Mouse (Mus musculus): Measurements from ENCODE around the gene Filip1l. TPM values are rescaled to one million over a fixed set of nuclear protein-coding genes. Genes with fewer than 3 reads are reported as not detected.

Filip1l gene
- polyA plus RNA-seq, 1 experiment, result 6.9 TPM

DNA sequence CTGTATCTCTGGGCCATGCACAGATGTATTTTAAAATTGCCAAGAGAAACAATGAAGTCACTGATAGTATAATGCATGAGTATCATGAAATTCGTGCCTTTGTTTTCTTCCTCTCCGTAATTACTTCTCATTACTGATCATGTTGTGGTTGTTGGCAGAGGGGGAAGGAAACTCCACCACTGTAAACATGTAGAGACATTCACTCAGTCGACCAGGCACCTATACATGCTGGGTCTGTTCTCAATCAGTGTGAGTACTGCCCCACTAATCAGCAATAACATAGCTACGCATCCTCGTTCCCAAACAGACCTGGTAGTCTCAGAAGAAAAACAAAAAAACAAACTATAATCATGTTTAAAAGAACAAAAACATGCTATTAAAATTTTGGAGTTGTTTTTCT lies 149.9 kb downstream of the Filip1l start:
- WGBS, result 76% methylated on average over 5 of the region's 5 CpGs
- no peak overlapping the region for H3K4me3 ChIP-seq (ENCODE audit: insufficient read depth, low read depth, low read length)
- no peak for DNase-seq
- no peaks in the 10 kb centered on the region for H3K27me3 ChIP-seq (replicated peaks; ENCODE audit: control insufficient read depth, insufficient read depth, low read length)
- H3K4me1 ChIP-seq (ENCODE audit: control insufficient read depth, insufficient read depth, low read length), result no peaks in the 10 kb centered on the region
- H3K27ac ChIP-seq (ENCODE audit: insufficient read depth, low read depth, low read length), result no peak overlapping the region
- TF ChIP-seq CTCF (conservative IDR thresholded peaks at IDR 0.05; ENCODE audit: insufficient read depth, insufficient read length, low read depth, low read length) (no peak), POLR2A (IDR thresholded peaks at IDR 0.05; ENCODE audit: low read depth, low read length) (no peak)
- H3K36me3 ChIP-seq (ENCODE audit: control insufficient read depth, insufficient read depth, low read length), result no peaks in the 10 kb centered on the region

DNA sequence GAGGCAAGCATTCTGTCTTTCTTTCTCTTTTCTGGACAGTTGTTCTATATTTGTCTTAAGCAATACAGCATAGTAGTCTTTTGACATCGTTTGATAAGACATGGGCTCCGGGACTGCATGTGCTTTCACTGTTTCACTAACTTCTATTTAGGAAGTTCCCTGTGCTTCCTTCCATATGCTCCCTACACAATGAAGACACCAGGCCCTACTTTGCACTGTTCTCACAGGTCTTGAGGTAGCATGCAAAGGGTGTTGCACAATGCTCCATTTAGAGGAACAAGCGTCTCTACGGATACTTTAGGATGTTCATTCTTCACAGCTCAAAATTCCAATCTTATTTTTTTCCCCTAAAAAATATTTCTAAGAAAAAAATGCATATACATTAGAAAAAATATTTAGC lies 151.8 kb downstream of the Filip1l start:
- 93% methylated on average over 4 of the region's 4 CpGs for WGBS
- no peak for DNase-seq
- no peaks in the 10 kb centered on the region for H3K36me3 ChIP-seq (ENCODE audit: control insufficient read depth, insufficient read depth, low read length)
- no peak overlapping the region for H3K27ac ChIP-seq (ENCODE audit: insufficient read depth, low read depth, low read length)
- H3K4me1 ChIP-seq (ENCODE audit: control insufficient read depth, insufficient read depth, low read length), result no peaks in the 10 kb centered on the region
- TF ChIP-seq CTCF (conservative IDR thresholded peaks at IDR 0.05; ENCODE audit: insufficient read depth, insufficient read length, low read depth, low read length) (no peak), POLR2A (IDR thresholded peaks at IDR 0.05; ENCODE audit: low read depth, low read length) (no peak)
- no peaks in the 10 kb centered on the region for H3K27me3 ChIP-seq (replicated peaks; ENCODE audit: control insufficient read depth, insufficient read depth, low read length)
- no peak overlapping the region for H3K4me3 ChIP-seq (ENCODE audit: insufficient read depth, low read depth, low read length)

GRCm38 (mm10) chr16:57506133-57506532 lies 153.2 kb downstream of the Filip1l start:
- no peak overlapping the region for H3K27ac ChIP-seq (ENCODE audit: insufficient read depth, low read depth, low read length)
- DNase-seq, result no peak
- WGBS, result 76% methylated on average over 6 of the region's 6 CpGs
- no peaks in the 10 kb centered on the region for H3K27me3 ChIP-seq (replicated peaks; ENCODE audit: control insufficient read depth, insufficient read depth, low read length)
- no peaks in the 10 kb centered on the region for H3K4me1 ChIP-seq (ENCODE audit: control insufficient read depth, insufficient read depth, low read length)
- H3K4me3 ChIP-seq (ENCODE audit: insufficient read depth, low read depth, low read length), result no peak overlapping the region
- no peaks in the 10 kb centered on the region for H3K36me3 ChIP-seq (ENCODE audit: control insufficient read depth, insufficient read depth, low read length)
- TF ChIP-seq CTCF (conservative IDR thresholded peaks at IDR 0.05; ENCODE audit: insufficient read depth, insufficient read length, low read depth, low read length) (no peak), POLR2A (IDR thresholded peaks at IDR 0.05; ENCODE audit: low read depth, low read length) (no peak)

DNA sequence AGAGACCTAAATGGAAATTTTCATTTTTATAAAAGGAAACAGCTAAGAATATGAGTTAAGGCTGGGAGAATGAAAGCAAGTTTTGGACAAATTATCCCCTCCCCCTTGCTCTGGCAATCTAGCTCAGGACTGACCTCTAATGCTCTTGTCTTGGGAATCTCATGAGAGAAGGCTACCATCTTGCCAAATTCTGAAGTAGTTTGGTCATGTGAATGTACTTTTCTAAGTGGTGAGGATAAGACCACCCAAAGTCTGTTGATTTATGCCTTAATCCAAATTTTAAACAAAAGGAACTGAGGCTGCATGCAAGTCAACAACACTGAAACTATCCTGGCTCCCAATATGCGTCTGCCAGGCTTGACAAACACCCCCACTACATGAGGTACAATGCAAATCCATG lies 155.5 kb downstream of the Filip1l start:
- Histone ChIP-seq H3K4me1 (ENCODE audit: control insufficient read depth, insufficient read depth, low read length) (no peaks in the 10 kb centered on the region), H3K36me3 (ENCODE audit: control insufficient read depth, insufficient read depth, low read length) (no peaks in the 10 kb centered on the region), H3K4me3 (ENCODE audit: insufficient read depth, low read depth, low read length) (no peak overlapping the region), H3K27me3 (replicated peaks; ENCODE audit: control insufficient read depth, insufficient read depth, low read length) (no peaks in the 10 kb centered on the region), H3K27ac (ENCODE audit: insufficient read depth, low read depth, low read length) (no peak overlapping the region)
- no peak for DNase-seq
- WGBS, result 89% methylated on average over 1 of the region's 1 CpGs
- TF ChIP-seq POLR2A (IDR thresholded peaks at IDR 0.05; ENCODE audit: low read depth, low read length) (no peak), CTCF (conservative IDR thresholded peaks at IDR 0.05; ENCODE audit: insufficient read depth, insufficient read length, low read depth, low read length) (no peak)

DNA sequence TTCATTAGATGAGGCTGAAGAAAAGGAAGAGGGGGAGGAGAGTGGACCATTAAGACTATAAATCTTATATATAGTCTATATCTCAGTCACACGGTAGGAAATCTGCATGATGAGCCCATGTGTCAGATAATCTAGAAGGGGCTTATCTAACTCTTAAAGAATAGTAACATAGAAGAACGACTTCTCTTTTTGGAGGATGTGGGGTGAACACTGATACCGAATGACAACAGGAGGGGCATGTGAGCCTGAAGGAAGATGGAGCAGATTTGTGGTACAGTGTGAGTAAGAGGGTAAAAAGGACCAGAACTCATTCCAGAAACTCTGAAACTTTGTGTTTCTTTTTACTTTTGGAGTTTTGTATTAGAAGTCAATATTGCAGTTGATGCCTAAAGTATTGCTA lies 156.2 kb downstream of the Filip1l start:
- 76% methylated on average over 3 of the region's 3 CpGs for WGBS
- H3K27me3 ChIP-seq (replicated peaks; ENCODE audit: control insufficient read depth, insufficient read depth, low read length), result no peaks in the 10 kb centered on the region
- no peaks in the 10 kb centered on the region for H3K4me1 ChIP-seq (ENCODE audit: control insufficient read depth, insufficient read depth, low read length)
- TF ChIP-seq POLR2A (IDR thresholded peaks at IDR 0.05; ENCODE audit: low read depth, low read length) (no peak), CTCF (conservative IDR thresholded peaks at IDR 0.05; ENCODE audit: insufficient read depth, insufficient read length, low read depth, low read length) (no peak)
- H3K27ac ChIP-seq (ENCODE audit: insufficient read depth, low read depth, low read length), result no peak overlapping the region
- no peak overlapping the region for H3K4me3 ChIP-seq (ENCODE audit: insufficient read depth, low read depth, low read length)
- no peaks in the 10 kb centered on the region for H3K36me3 ChIP-seq (ENCODE audit: control insufficient read depth, insufficient read depth, low read length)
- no peak for DNase-seq

GRCm38 (mm10) chr16:57513562-57513961 lies 160.7 kb downstream of the Filip1l start:
- H3K36me3 ChIP-seq (ENCODE audit: control insufficient read depth, insufficient read depth, low read length), result no peaks in the 10 kb centered on the region
- no peak for DNase-seq
- TF ChIP-seq CTCF (conservative IDR thresholded peaks at IDR 0.05; ENCODE audit: insufficient read depth, insufficient read length, low read depth, low read length) (no peak), POLR2A (IDR thresholded peaks at IDR 0.05; ENCODE audit: low read depth, low read length) (no peak)
- no peaks in the 10 kb centered on the region for H3K4me1 ChIP-seq (ENCODE audit: control insufficient read depth, insufficient read depth, low read length)
- H3K4me3 ChIP-seq (ENCODE audit: insufficient read depth, low read depth, low read length), result no peak overlapping the region
- H3K27me3 ChIP-seq (replicated peaks; ENCODE audit: control insufficient read depth, insufficient read depth, low read length), result no peaks in the 10 kb centered on the region
- 91% methylated on average over 7 of the region's 7 CpGs for WGBS
- H3K27ac ChIP-seq (ENCODE audit: insufficient read depth, low read depth, low read length), result no peak overlapping the region

DNA sequence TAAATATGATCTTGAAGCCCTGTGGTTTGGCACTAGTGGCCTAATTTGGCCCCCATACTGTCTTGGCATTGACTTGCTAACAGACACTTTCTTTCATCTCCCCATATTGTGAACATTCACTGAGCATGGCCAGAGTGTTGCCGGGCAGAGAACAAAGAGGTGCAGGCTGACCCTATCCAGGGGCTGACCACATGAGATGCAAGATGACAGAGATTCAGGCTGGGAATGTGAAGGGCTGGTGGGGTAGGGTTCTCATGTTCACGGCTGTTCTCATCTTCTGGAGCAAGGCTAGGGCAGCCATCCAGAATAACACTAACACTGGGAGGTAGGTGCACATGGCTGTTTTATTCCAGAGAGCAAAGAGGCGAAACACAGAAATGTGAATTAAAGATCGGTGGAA lies 161.5 kb downstream of the Filip1l start:
- no peak for TF ChIP-seq POLR2A (IDR thresholded peaks at IDR 0.05; ENCODE audit: low read depth, low read length)
- no peak for TF ChIP-seq CTCF (conservative IDR thresholded peaks at IDR 0.05; ENCODE audit: insufficient read depth, insufficient read length, low read depth, low read length)

GRCm38 (mm10) chr16:57515636-57516035 lies 162.7 kb downstream of the Filip1l start:
- WGBS, result 58% methylated on average over 10 of the region's 10 CpGs
- H3K4me3 ChIP-seq (ENCODE audit: insufficient read depth, low read depth, low read length), result no peak overlapping the region
- no peaks in the 10 kb centered on the region for H3K27me3 ChIP-seq (replicated peaks; ENCODE audit: control insufficient read depth, insufficient read depth, low read length)
- no peak for DNase-seq
- no peaks in the 10 kb centered on the region for H3K36me3 ChIP-seq (ENCODE audit: control insufficient read depth, insufficient read depth, low read length)
- no peaks in the 10 kb centered on the region for H3K4me1 ChIP-seq (ENCODE audit: control insufficient read depth, insufficient read depth, low read length)
- no peak for TF ChIP-seq CTCF (conservative IDR thresholded peaks at IDR 0.05; ENCODE audit: insufficient read depth, insufficient read length, low read depth, low read length)
- no peak for TF ChIP-seq POLR2A (IDR thresholded peaks at IDR 0.05; ENCODE audit: low read depth, low read length)
- no peak overlapping the region for H3K27ac ChIP-seq (ENCODE audit: insufficient read depth, low read depth, low read length)

More for the DNA sequence above, 161.5 kb downstream of the Filip1l start:
- Histone ChIP-seq H3K27me3 (replicated peaks; ENCODE audit: control insufficient read depth, insufficient read depth, low read length) (no peaks in the 10 kb centered on the region), H3K4me3 (ENCODE audit: insufficient read depth, low read depth, low read length) (no peak overlapping the region), H3K27ac (ENCODE audit: insufficient read depth, low read depth, low read length) (no peak overlapping the region), H3K36me3 (ENCODE audit: control insufficient read depth, insufficient read depth, low read length) (no peaks in the 10 kb centered on the region), H3K4me1 (ENCODE audit: control insufficient read depth, insufficient read depth, low read length) (no peaks in the 10 kb centered on the region)
- DNase-seq, result no peak
- 77% methylated on average over 4 of the region's 4 CpGs for WGBS

Measured in kidney, adult 2 months (tissue).